Mouse (Mus musculus): Measurements from ENCODE around the gene Ugdh. TPM values are rescaled to one million over a fixed set of nuclear protein-coding genes. Genes with fewer than 3 reads are reported as not detected.

Ugdh gene
- polyA plus RNA-seq, 1 experiment = 39.2 TPM

- peak; percentile 99 for DNase-seq (ENCODE audit: low read depth)
- TF ChIP-seq POLR2A (IDR thresholded peaks at IDR 0.05; ENCODE audit: borderline replicate concordance, extremely low read depth, insufficient read depth, insufficient read length, poor library complexity, severe bottlenecking) (peak; percentile 60; the same call in 1 of the 2 replicates), CTCF (IDR thresholded peaks at IDR 0.05; ENCODE audit: borderline replicate concordance, extremely low read depth, insufficient read depth, insufficient read length) (no peak)
Measured at GRCm38 (mm10) chr5:65390648-65391644, 44.8 kb downstream of the Ugdh start, which contains the start of the genes Rpl9 and Lias. TSS of gene Rpl9 (minus strand) at chr5:65391444. TSS of gene Lias (plus strand) at chr5:65391497.

GRCm38 (mm10) chr5:65387008-65387867, 48.5 kb downstream of the Ugdh start:
- DNase-seq (ENCODE audit: low read depth) = no peak
- TF ChIP-seq POLR2A (IDR thresholded peaks at IDR 0.05; ENCODE audit: borderline replicate concordance, extremely low read depth, insufficient read depth, insufficient read length, poor library complexity, severe bottlenecking) = no peak
- TF ChIP-seq CTCF (IDR thresholded peaks at IDR 0.05; ENCODE audit: borderline replicate concordance, extremely low read depth, insufficient read depth, insufficient read length) = no peak

GRCm38 (mm10) chr5:65385704-65386103, 50.0 kb downstream of the Ugdh start:
- no peak for DNase-seq (ENCODE audit: low read depth)
- TF ChIP-seq POLR2A (IDR thresholded peaks at IDR 0.05; ENCODE audit: borderline replicate concordance, extremely low read depth, insufficient read depth, insufficient read length, poor library complexity, severe bottlenecking) (no peak), CTCF (IDR thresholded peaks at IDR 0.05; ENCODE audit: borderline replicate concordance, extremely low read depth, insufficient read depth, insufficient read length) (no peak)

GRCm38 (mm10) chr5:65374746-65375145, 61.0 kb downstream of the Ugdh start:
- no peak for TF ChIP-seq POLR2A (IDR thresholded peaks at IDR 0.05; ENCODE audit: borderline replicate concordance, extremely low read depth, insufficient read depth, insufficient read length, poor library complexity, severe bottlenecking)
- no peak for DNase-seq (ENCODE audit: low read depth)

- DNase-seq (ENCODE audit: low read depth) = no peak
- no peak for TF ChIP-seq CTCF (IDR thresholded peaks at IDR 0.05; ENCODE audit: borderline replicate concordance, extremely low read depth, insufficient read depth, insufficient read length)
- TF ChIP-seq POLR2A (IDR thresholded peaks at IDR 0.05; ENCODE audit: borderline replicate concordance, extremely low read depth, insufficient read depth, insufficient read length, poor library complexity, severe bottlenecking) = no peak
Measured at GRCm38 (mm10) chr5:65371551-65371950, 64.2 kb downstream of the Ugdh start.

- no peak for DNase-seq (ENCODE audit: low read depth)
- TF ChIP-seq POLR2A (IDR thresholded peaks at IDR 0.05; ENCODE audit: borderline replicate concordance, extremely low read depth, insufficient read depth, insufficient read length, poor library complexity, severe bottlenecking) = no peak
Measured at GRCm38 (mm10) chr5:65367837-65368236, 67.9 kb downstream of the Ugdh start.

Other genes starting within 250 kb of the Ugdh start
- 14.7 and 16.7 TPM in 2 replicates for gene Wdr19, start 236.3 kb downstream of the Ugdh start, polyA plus RNA-seq (2012; rRNA removed)
- 20.1 and 21.0 TPM in 2 replicates for gene Rfc1, start 100.3 kb downstream of the Ugdh start, polyA plus RNA-seq (2012; rRNA removed)
- gene Klb, start 87.6 kb downstream of the Ugdh start, polyA plus RNA-seq (2012; rRNA removed) = 0.13 and 0.14 TPM in 2 replicates
- 765 and 780 TPM in 2 replicates for gene Rpl9, start 44.5 kb downstream of the Ugdh start, polyA plus RNA-seq (2012; rRNA removed)
- 33.3 and 35.3 TPM in 2 replicates for gene Lias, start 44.5 kb downstream of the Ugdh start, polyA plus RNA-seq (2012; rRNA removed)
- gene Gm43552, start 56.9 kb upstream of the Ugdh start, polyA plus RNA-seq (2012; rRNA removed) = not detected in 2 replicates
- 118 and 119 TPM in 2 replicates for gene Smim14, start 101.2 kb upstream of the Ugdh start, polyA plus RNA-seq (2012; rRNA removed)
- 88.9 and 105 TPM in 2 replicates for gene Ube2k, start 101.3 kb upstream of the Ugdh start, polyA plus RNA-seq (2012; rRNA removed)